Mouse (Mus musculus): ENCODE measurements around the gene Slc25a33. TPM values are rescaled to one million over a fixed set of nuclear protein-coding genes. Genes with fewer than 3 reads are reported as not detected.

Gene Slc25a33
- total RNA-seq, 2 experiments from 2014 or later: 29.2 to 36.0 TPM

- peak; percentile 58 to 81 for DNase-seq (ENCODE audit: low spot score in 2 of 2)
- intact Hi-C loops (cut with DNase I): loop anchor here (2.0 to 5.0 kb wide), 2 partner anchors 60 to 163 kb away; no protein-coding TSS in a partner anchor
Observed at GRCm38 (mm10) chr4:149710510-149710909, 63.6 kb downstream of the Slc25a33 start.

DNA sequence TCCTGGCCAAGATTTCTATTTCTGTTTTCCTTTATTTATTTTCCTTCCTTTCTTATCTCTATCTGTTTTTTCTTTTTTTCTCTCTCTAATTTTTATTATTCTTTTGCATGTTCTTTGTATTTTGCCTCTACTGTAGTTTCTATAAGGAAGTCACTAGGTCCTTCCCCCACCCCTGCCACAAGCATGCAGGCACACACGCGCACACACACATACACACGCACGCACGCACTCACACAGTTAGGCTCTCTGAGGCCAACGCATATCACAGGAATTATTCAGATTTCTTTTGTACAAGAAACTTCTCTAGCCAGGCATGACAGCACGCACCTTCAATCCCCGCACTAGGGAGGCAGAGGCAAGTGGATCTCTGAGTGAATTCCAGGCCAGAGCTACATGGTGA lies 68.1 kb downstream of the Slc25a33 start:
- intact Hi-C loops (cut with DNase I): no loop called here
- DNase-seq (ENCODE audit: low spot score in 2 of 2): no peak

- DNase-seq (ENCODE audit: low spot score in 2 of 2): no peak
- intact Hi-C loops (cut with DNase I): no loop called here
Observed at GRCm38 (mm10) chr4:149705298-149705697, 68.8 kb downstream of the Slc25a33 start.

DNA sequence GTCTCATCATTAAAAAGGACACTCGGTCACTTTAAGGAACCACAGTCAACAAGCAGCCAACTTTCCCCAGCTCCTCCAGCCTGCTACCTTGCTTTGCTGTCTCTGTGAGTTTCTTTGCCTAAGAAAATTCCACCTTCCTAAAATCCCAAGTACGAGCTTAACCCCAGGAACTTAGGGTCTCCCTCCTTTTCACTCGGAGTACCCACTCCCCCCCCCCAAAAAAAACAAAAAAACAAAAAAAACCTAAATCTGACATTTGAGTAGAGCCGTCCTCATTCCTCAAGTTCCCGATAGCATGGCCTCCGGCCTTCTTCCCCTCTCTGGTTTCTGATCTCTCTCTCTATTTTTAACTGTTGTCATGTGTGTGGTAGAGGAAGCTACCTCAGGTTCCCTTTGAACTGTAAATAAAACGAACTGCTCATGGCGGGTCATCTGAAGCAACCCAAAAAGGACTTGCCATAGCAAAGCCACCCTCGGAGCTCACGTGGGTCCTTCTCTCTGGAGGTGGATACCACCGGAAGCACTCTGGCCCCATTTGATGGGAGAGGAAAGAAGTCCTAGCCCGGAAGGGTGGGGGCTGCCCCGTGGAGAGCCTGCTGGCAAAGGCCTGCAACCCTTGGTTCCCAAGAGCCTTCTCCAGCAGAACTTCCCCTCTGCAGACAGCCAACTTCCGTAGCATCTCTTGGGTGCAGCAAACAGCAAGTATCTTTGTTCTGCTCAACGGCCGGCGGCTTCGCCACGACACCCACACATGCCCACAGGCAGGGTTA lies 71.7 kb downstream of the Slc25a33 start, which contains the start of gene Pik3cd:
Pik3cd (minus strand) TSS at position 362 of the 770 bp plus-strand sequence.
- DNase-seq (ENCODE audit: low spot score in 2 of 2): peak in 1 of 2 experiments; percentile 38
- intact Hi-C loops (cut with DNase I): no loop called here

DNA sequence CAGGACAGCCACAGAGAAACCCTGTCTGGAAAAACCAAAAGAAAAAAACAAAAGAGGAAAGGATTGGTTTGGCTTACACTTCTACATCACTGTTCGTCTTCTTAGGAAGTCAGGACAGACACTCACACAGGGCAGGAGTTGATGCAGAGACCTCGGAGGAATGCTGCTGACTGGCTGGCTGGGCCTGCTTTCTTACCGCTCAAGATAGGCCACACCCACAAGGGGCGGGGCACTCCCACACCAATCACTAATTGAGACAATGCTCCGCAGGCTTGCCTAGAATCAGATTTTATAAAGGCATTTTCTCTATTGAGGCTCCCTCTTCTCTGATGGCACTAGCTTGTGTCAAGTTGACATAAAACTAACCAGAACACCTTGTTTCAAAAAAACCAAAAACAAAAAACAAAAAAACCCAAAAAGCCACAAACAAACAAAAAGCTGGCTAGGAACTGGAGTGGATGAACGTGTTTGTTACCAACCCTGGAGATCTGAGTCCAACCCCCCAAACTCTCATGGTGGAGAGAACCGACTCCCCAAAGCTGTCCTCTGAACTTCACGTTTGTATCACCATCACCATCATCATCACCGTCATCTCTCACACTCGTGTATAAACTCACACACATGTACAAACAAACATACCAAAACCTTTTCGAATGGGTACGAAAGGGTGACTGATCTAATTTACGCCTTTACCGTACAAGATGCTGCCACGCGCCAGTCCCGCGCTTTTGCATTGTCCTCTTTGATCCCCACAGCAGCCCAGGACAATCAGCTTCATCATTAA lies 72.5 kb downstream of the Slc25a33 start:
- intact Hi-C loops (cut with DNase I): no loop called here
- peak in 1 of 2 experiments; percentile 39 for DNase-seq (ENCODE audit: low spot score in 2 of 2)

DNA sequence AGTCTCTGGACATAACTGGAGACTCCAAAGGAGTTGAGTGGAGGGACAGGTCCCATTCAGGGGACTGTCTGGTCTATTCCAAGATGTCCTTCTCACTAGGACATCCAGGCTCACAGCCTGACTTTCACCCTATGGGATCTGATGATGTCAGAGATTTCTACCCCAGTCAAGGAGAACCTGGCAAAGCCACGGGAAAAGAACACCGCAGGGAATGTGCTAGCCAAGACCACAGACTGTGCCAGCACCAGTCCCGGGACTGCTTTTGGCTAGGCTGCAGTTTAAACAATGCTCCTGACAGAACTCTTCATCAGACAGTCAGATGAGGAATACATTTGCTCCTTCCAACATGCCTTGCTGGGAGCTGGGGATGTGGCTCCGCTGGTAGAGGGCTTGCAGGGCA lies 74.1 kb downstream of the Slc25a33 start:
- no peak for DNase-seq (ENCODE audit: low spot score in 2 of 2)
- intact Hi-C loops (cut with DNase I): no loop called here

GRCm38 (mm10) chr4:149698197-149698821 lies 75.8 kb downstream of the Slc25a33 start:
- intact Hi-C loops (cut with DNase I): no loop called here
- peak; percentile 18 to 27 for DNase-seq (ENCODE audit: low spot score in 2 of 2)

DNA sequence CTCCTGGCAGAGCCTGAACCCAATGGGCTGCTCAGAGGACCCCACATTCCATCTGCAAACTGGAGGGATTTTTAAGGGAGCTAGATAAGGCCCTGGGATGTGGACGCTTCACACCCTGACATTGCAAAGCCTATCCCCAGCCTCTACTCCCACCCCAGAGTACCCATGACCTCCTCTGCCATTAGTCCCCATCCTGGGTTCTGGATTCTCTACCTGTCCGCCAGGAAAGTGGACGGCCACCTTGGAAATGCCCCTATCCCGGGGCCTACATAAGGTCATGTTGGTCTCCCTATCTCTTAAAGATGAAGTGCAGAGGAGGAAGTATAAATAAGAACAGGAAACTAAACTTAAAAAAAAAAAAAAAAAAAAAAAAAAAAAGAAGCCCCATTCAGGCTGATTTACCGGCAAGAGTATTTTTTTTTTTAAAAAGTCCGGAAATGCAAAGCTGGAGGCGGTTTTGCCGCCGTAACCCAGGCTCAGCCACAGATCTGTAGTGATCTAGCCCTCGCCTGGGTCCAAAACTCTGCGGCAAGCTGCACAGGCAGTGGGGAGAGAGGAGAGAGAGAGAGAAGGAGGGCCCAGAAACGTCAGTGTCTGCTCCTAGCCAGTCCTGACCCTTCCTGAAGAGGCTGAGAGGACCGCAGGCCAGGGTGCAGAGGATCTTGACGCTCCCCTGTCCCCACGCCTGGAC lies 76.4 kb downstream of the Slc25a33 start:
- intact Hi-C loops (cut with DNase I): no loop called here

DNA sequence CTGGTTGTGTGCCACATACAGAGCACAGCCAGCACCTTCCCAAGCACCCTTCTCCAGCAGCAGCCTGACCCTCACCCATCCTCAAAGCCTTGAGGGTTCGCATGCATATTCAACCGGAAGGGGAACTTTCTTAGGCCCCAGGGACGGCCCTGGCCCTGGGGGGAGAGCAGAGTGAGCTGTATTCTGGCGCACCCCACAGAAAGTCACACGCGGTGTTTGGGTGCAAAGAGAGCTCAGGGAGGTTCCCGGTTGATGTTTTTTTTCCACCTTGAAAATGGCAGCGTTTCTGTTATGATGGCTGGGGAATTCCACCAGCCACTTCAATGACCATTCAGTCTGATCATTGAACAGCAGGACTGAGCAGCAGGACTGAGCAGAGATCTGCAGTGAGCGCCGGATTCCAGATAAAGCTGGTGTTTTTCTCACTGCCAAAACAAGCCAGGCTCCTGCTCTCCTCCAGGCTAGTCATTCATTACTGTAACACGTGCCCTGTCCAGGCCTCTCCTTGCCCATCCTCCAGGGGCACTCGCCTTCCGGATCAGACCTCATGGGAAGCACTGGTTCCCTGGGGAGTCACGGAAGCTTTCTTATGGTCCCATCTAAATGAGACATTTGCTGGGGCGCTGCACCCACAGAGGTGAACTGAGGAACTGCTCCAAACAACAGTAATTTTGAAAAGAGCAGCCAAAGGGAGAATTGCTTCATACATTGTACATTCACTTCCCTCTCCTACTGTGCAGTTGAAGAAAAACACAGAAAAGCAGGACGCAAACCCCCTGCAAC lies 77.7 kb downstream of the Slc25a33 start:
- intact Hi-C loops (cut with DNase I): no loop called here
- DNase-seq (ENCODE audit: low spot score in 2 of 2): no peak

More for the DNA sequence above, 76.4 kb downstream of the Slc25a33 start:
- DNase-seq (ENCODE audit: low spot score in 2 of 2): no peak

Small RNAs within 50 kb of the gene (microRNA-seq; reads per million reads assigned to microRNA genes)
- 0 reads per million in 2 experiments for gene Gm47301

Other genes starting within 250 kb of the Slc25a33 start
- gene Clstn1, start 187.8 kb downstream of the Slc25a33 start, total RNA-seq (2021): 1,000 to 10,000 TPM; 1,368 to 1,474 TPM
- 10 to 100 TPM; 20.0 to 25.9 TPM for gene Pik3cd, start 71.7 kb downstream of the Slc25a33 start, total RNA-seq (2021)
- gene Tmem201, start 36.2 kb downstream of the Slc25a33 start, total RNA-seq (2021): 10 to 100 TPM; 59.6 to 65.5 TPM
- 10 to 100 TPM; 14.4 to 14.9 TPM for gene Spsb1, start 180.8 kb upstream of the Slc25a33 start, total RNA-seq (2021)
- gene H6pd, start 234.7 kb upstream of the Slc25a33 start, total RNA-seq (2021): 10 to 100 TPM; 10.8 to 12.0 TPM

Measured in left cerebral cortex, postnatal 25 days (tissue).